Mouse (Mus musculus): ENCODE results near the gene Nfe2l1. TPM values are rescaled to one million over a fixed set of nuclear protein-coding genes. Genes with fewer than 3 reads are reported as not detected.
"Not testable (repeated sequence)": the region's sequence is repeated elsewhere in the genome, so short reads cannot be mapped to it uniquely, and the experiment has no call there.

The Nfe2l1 gene
- polyA plus RNA-seq, 1 experiment from 2014 or later: 81.3 TPM

- 79% methylated on average over 8 of the region's 8 CpGs for WGBS
- Histone ChIP-seq H3K27ac (ENCODE audit: low read length) (no peak overlapping the region), H3K4me1 (ENCODE audit: control insufficient read depth, insufficient read depth, low read length) (peaks cover 6% of the 10 kb centered on the region), H3K9me3 (replicated peaks; ENCODE audit: control insufficient read depth, low read length) (no peaks in the 10 kb centered on the region), H3K27me3 (ENCODE audit: control insufficient read depth, insufficient read depth, low read length) (no peaks in the 10 kb centered on the region), H3K4me2 (ENCODE audit: low read depth, low read length) (no peak overlapping the region), H3K9ac (ENCODE audit: low read length) (no peak overlapping the region), H3K4me3 (ENCODE audit: low read length) (no peak overlapping the region), H3K36me3 (ENCODE audit: control insufficient read depth, insufficient read depth) (peaks cover 76% of the 10 kb centered on the region)
- ATAC-seq (replicated peaks; ENCODE audit: extremely low read depth, insufficient read depth, low FRiP score): no peak
Observed at GRCm38 (mm10) chr11:96818128-96818710, 11.5 kb downstream of the Nfe2l1 start.

GRCm38 (mm10) chr11:96816979-96817378 is 12.8 kb downstream of the Nfe2l1 start:
- H3K27ac ChIP-seq (ENCODE audit: low read length): no peak overlapping the region
- no peak overlapping the region for H3K9ac ChIP-seq (ENCODE audit: low read length)
- no peaks in the 10 kb centered on the region for H3K4me1 ChIP-seq (ENCODE audit: control insufficient read depth, insufficient read depth, low read length)
- no peaks in the 10 kb centered on the region for H3K9me3 ChIP-seq (replicated peaks; ENCODE audit: control insufficient read depth, low read length)
- no peak for ATAC-seq (replicated peaks; ENCODE audit: extremely low read depth, insufficient read depth, low FRiP score)
- no peak overlapping the region for H3K4me3 ChIP-seq (ENCODE audit: low read length)
- no peaks in the 10 kb centered on the region for H3K27me3 ChIP-seq (ENCODE audit: control insufficient read depth, insufficient read depth, low read length)
- H3K4me2 ChIP-seq (ENCODE audit: low read depth, low read length): no peak overlapping the region
- 84% methylated on average over 5 of the region's 5 CpGs for WGBS
- peaks cover 74% of the 10 kb centered on the region for H3K36me3 ChIP-seq (ENCODE audit: control insufficient read depth, insufficient read depth)

DNA sequence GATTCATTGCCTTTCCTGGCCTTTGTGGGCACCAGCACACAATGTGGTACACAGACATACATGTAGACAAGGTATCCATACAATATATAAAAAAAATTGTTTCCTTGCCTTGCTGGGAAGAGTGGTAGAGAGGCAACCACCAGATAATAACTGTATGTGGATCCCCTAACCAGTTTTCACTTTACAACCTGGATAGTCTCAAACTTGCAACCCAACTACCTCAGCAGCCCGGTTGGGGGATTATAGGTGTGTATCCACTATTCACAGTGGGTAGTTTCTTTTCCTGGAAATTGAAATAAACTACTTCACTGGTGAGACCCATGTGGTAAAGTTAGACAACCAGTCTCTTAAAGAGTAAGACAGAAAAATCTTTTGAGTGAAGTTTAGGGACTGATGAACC is 13.3 kb downstream of the Nfe2l1 start:
- Histone ChIP-seq H3K27me3 (ENCODE audit: control insufficient read depth, insufficient read depth, low read length) (no peaks in the 10 kb centered on the region), H3K4me2 (ENCODE audit: low read depth, low read length) (no peak overlapping the region), H3K4me3 (ENCODE audit: low read length) (no peak overlapping the region), H3K4me1 (ENCODE audit: control insufficient read depth, insufficient read depth, low read length) (no peaks in the 10 kb centered on the region), H3K27ac (ENCODE audit: low read length) (no peak overlapping the region), H3K9ac (ENCODE audit: low read length) (no peak overlapping the region), H3K9me3 (replicated peaks; ENCODE audit: control insufficient read depth, low read length) (no peaks in the 10 kb centered on the region), H3K36me3 (ENCODE audit: control insufficient read depth, insufficient read depth) (peaks cover 73% of the 10 kb centered on the region)
- 100% methylated on average over 1 of the region's 1 CpGs for WGBS
- no peak for ATAC-seq (replicated peaks; ENCODE audit: extremely low read depth, insufficient read depth, low FRiP score)

GRCm38 (mm10) chr11:96815895-96816294 is 13.9 kb downstream of the Nfe2l1 start:
- H3K9me3 ChIP-seq (replicated peaks; ENCODE audit: control insufficient read depth, low read length): no peaks in the 10 kb centered on the region
- H3K4me3 ChIP-seq (ENCODE audit: low read length): no peak overlapping the region
- no peaks in the 10 kb centered on the region for H3K27me3 ChIP-seq (ENCODE audit: control insufficient read depth, insufficient read depth, low read length)
- H3K4me2 ChIP-seq (ENCODE audit: low read depth, low read length): no peak overlapping the region
- H3K9ac ChIP-seq (ENCODE audit: low read length): no peak overlapping the region
- 100% methylated on average over 2 of the region's 2 CpGs for whole genome bisulfite sequencing
- ATAC-seq (replicated peaks; ENCODE audit: extremely low read depth, insufficient read depth, low FRiP score): no peak
- H3K27ac ChIP-seq (ENCODE audit: low read length): no peak overlapping the region
- H3K4me1 ChIP-seq (ENCODE audit: control insufficient read depth, insufficient read depth, low read length): no peaks in the 10 kb centered on the region
- peaks cover 67% of the 10 kb centered on the region for H3K36me3 ChIP-seq (ENCODE audit: control insufficient read depth, insufficient read depth)

GRCm38 (mm10) chr11:96814443-96814842 is 15.3 kb downstream of the Nfe2l1 start:
- Histone ChIP-seq H3K27ac (ENCODE audit: low read length) (no peak overlapping the region), H3K4me2 (ENCODE audit: low read depth, low read length) (no peak overlapping the region), H3K4me3 (ENCODE audit: low read length) (no peak overlapping the region), H3K36me3 (ENCODE audit: control insufficient read depth, insufficient read depth) (peaks cover 63% of the 10 kb centered on the region), H3K27me3 (ENCODE audit: control insufficient read depth, insufficient read depth, low read length) (no peaks in the 10 kb centered on the region), H3K9ac (ENCODE audit: low read length) (no peak overlapping the region), H3K4me1 (ENCODE audit: control insufficient read depth, insufficient read depth, low read length) (no peaks in the 10 kb centered on the region), H3K9me3 (replicated peaks; ENCODE audit: control insufficient read depth, low read length) (no peaks in the 10 kb centered on the region)
- ATAC-seq (replicated peaks; ENCODE audit: extremely low read depth, insufficient read depth, low FRiP score): no peak
- 75% methylated on average over 2 of the region's 2 CpGs for WGBS

GRCm38 (mm10) chr11:96813920-96814319 is 15.8 kb downstream of the Nfe2l1 start:
- H3K27me3 ChIP-seq (ENCODE audit: control insufficient read depth, insufficient read depth, low read length): no peaks in the 10 kb centered on the region

GRCm38 (mm10) chr11:96813455-96813854 is 16.3 kb downstream of the Nfe2l1 start:
- Histone ChIP-seq H3K27ac (ENCODE audit: low read length) (no peak overlapping the region), H3K4me3 (ENCODE audit: low read length) (no peak overlapping the region), H3K4me2 (ENCODE audit: low read depth, low read length) (no peak overlapping the region), H3K9me3 (replicated peaks; ENCODE audit: control insufficient read depth, low read length) (no peaks in the 10 kb centered on the region), H3K36me3 (ENCODE audit: control insufficient read depth, insufficient read depth) (peaks cover 62% of the 10 kb centered on the region), H3K27me3 (ENCODE audit: control insufficient read depth, insufficient read depth, low read length) (no peaks in the 10 kb centered on the region), H3K4me1 (ENCODE audit: control insufficient read depth, insufficient read depth, low read length) (no peaks in the 10 kb centered on the region), H3K9ac (ENCODE audit: low read length) (no peak overlapping the region)
- ATAC-seq (replicated peaks; ENCODE audit: extremely low read depth, insufficient read depth, low FRiP score): no peak
- WGBS: 84% methylated on average over 4 of the region's 4 CpGs

More at GRCm38 (mm10) chr11:96813920-96814319, 15.8 kb downstream of the Nfe2l1 start:
- Histone ChIP-seq H3K36me3 (ENCODE audit: control insufficient read depth, insufficient read depth) (peaks cover 62% of the 10 kb centered on the region), H3K4me1 (ENCODE audit: control insufficient read depth, insufficient read depth, low read length) (no peaks in the 10 kb centered on the region), H3K4me2 (ENCODE audit: low read depth, low read length) (no peak overlapping the region), H3K9ac (ENCODE audit: low read length) (no peak overlapping the region), H3K27ac (ENCODE audit: low read length) (no peak overlapping the region), H3K9me3 (replicated peaks; ENCODE audit: control insufficient read depth, low read length) (no peaks in the 10 kb centered on the region), H3K4me3 (ENCODE audit: low read length) (no peak overlapping the region)
- no peak for ATAC-seq (replicated peaks; ENCODE audit: extremely low read depth, insufficient read depth, low FRiP score)
- WGBS: 86% methylated on average over 5 of the region's 5 CpGs

DNA sequence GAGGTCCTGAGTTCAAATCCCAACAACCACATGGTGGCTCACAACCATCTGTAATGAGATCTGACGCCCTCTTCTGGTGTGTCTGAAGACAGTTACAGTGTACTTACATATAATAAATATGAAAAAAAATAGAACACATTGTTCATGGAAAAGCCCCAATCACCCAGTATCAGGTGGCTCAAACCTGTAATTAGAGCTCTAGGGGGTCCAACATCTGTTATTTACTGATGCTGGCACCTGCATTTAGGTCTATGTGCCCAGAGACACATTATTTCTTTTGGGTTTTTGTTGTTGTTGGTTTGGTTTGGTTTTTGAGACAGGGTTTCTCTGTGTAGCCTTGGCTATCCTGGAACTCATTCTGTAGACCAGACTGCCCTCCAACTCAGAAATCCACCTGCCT is 18.6 kb downstream of the Nfe2l1 start:
- H3K4me2 ChIP-seq (ENCODE audit: low read depth, low read length); ATAC-seq (replicated peaks; ENCODE audit: extremely low read depth, insufficient read depth, low FRiP score); H3K9me3 ChIP-seq (replicated peaks; ENCODE audit: control insufficient read depth, low read length); H3K27ac ChIP-seq (ENCODE audit: low read length); H3K4me1 ChIP-seq (ENCODE audit: control insufficient read depth, insufficient read depth, low read length); H3K9ac ChIP-seq (ENCODE audit: low read length); H3K27me3 ChIP-seq (ENCODE audit: control insufficient read depth, insufficient read depth, low read length); H3K4me3 ChIP-seq (ENCODE audit: low read length): not testable (repeated sequence)
- WGBS: 88% methylated on average over 1 of the region's 1 CpGs
- peaks cover 52% of the 10 kb centered on the region for H3K36me3 ChIP-seq (ENCODE audit: control insufficient read depth, insufficient read depth)

DNA sequence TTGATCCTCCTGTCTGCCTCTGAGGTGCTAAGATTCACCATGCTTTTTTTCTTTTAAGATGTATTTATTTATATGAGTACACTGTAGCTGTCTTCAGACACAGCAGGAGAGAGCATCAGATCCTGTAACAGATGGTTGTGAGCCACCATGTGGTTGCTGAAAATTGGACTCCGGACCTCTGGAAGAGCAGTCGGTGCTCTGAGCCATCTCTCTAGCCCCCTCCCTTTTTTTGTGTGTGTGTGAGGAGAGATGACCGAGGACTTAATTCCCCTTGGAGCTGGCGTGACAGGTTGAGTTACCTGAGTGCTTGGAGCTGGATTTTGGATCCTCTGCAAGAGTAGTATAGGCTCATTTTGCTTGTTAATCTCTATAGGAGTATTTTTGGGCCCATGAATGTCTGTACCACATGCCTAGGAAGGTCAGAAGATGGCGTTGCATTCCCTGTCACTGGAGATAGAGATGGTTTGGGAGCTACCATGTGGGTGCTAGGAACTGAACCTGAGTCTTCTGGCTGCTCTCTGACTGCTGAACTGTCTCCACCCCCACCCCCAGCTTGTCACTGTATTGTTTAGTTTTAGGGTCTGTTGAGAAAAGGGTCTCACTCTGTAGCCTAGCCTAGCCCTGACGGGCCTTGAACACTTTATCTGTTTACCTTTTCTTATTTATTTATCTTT is 20.1 kb downstream of the Nfe2l1 start:
- H3K27ac ChIP-seq (ENCODE audit: low read length): no peak overlapping the region
- no peaks in the 10 kb centered on the region for H3K4me1 ChIP-seq (ENCODE audit: control insufficient read depth, insufficient read depth, low read length)
- no peaks in the 10 kb centered on the region for H3K9me3 ChIP-seq (replicated peaks; ENCODE audit: control insufficient read depth, low read length)
- H3K4me2 ChIP-seq (ENCODE audit: low read depth, low read length): no peak overlapping the region
- no peak overlapping the region for H3K4me3 ChIP-seq (ENCODE audit: low read length)
- no peak overlapping the region for H3K9ac ChIP-seq (ENCODE audit: low read length)
- ATAC-seq (replicated peaks; ENCODE audit: extremely low read depth, insufficient read depth, low FRiP score): no peak
- H3K36me3 ChIP-seq (ENCODE audit: control insufficient read depth, insufficient read depth): peaks cover 55% of the 10 kb centered on the region
- 88% methylated on average over 6 of the region's 6 CpGs for WGBS
- H3K27me3 ChIP-seq (ENCODE audit: control insufficient read depth, insufficient read depth, low read length): no peaks in the 10 kb centered on the region

Data from heart, embryonic 16.5 days (tissue).